Mouse (Mus musculus) C2C12 (cell line): Measurements from ENCODE around the gene Ptges3l. TPM values are rescaled to one million over a fixed set of nuclear protein-coding genes. Genes with fewer than 3 reads are reported as not detected.
"Not testable (repeated sequence)": the region's sequence is repeated elsewhere in the genome, so short reads cannot be mapped to it uniquely, and the experiment has no call there.

Experiments
- H3K27me3 ChIP-seq: one replicate; pipeline ENCODE4 v1.6.1; 2011; ENCODE audit not compliant: control insufficient read depth, insufficient read depth, insufficient read length
- H3K36me3 ChIP-seq: one replicate; pipeline ENCODE4 v1.6.1; 2011; ENCODE audit not compliant: control insufficient read depth, insufficient read depth
- H3K4me3 ChIP-seq: one replicate; pipeline ENCODE4 v1.5.1; 2011; ENCODE audit warnings: mild to moderate bottlenecking, control low read depth; ENCODE audit not compliant: poor library complexity, insufficient read depth, severe bottlenecking
- H3K79me2 ChIP-seq: one replicate; pipeline ENCODE4 v1.6.1; 2011; ENCODE audit not compliant: control insufficient read depth, insufficient read depth
- H3K79me3 ChIP-seq: one replicate; pipeline ENCODE4 v1.6.1; 2011; ENCODE audit warnings: low read depth, control low read depth
- H3ac ChIP-seq: one replicate; pipeline ENCODE3; 2011; ENCODE audit warnings: low read depth; ENCODE audit not compliant: control insufficient read depth, insufficient read length
- CEBPB ChIP-seq: IDR thresholded peaks from one replicate; pipeline ENCODE4 v1.6.1; 2011; ENCODE audit warnings: low read depth, mild to moderate bottlenecking, control low read depth, moderate library complexity
- CTCF ChIP-seq: IDR thresholded peaks from one replicate; pipeline ENCODE4 v1.5.1; 2011; ENCODE audit not compliant: control insufficient read depth, insufficient read depth, insufficient read length
- FOSL1 ChIP-seq: IDR thresholded peaks from one replicate; pipeline ENCODE4 v1.8.0; 2011; ENCODE audit warnings: mild to moderate bottlenecking, low read length; ENCODE audit not compliant: poor library complexity, insufficient read depth, severe bottlenecking
- MAX ChIP-seq: IDR thresholded peaks from one replicate; pipeline ENCODE4 v1.6.1; 2011; ENCODE audit warnings: mild to moderate bottlenecking, control low read depth
- MYOD1 ChIP-seq: IDR thresholded peaks from one replicate; pipeline ENCODE4 v1.6.1; 2011; ENCODE audit warnings: low read depth; ENCODE audit not compliant: control insufficient read depth, insufficient read length
- MYOG ChIP-seq: IDR thresholded peaks from one replicate; pipeline ENCODE4 v1.6.1; 2011; ENCODE audit not compliant: control insufficient read depth, insufficient read length; ENCODE audit errors: extremely low read depth
- USF1 ChIP-seq: IDR thresholded peaks from one replicate; pipeline ENCODE4 v1.6.1; 2011; ENCODE audit warnings: low read depth, mild to moderate bottlenecking, control low read depth, moderate library complexity
- polyA plus RNA-seq: library from polyadenylated mRNA; unstranded; fragments of >200 nt; fragmentation: generic; extraction: Trizol; gene quantifications from one replicate; pipeline ENCODE4 v1.2.1, GENCODE M21; 2012; ENCODE audit warnings: missing spikeins

Gene Ptges3l
- polyA plus RNA-seq, 1 experiment, result 19.2 TPM

DNA sequence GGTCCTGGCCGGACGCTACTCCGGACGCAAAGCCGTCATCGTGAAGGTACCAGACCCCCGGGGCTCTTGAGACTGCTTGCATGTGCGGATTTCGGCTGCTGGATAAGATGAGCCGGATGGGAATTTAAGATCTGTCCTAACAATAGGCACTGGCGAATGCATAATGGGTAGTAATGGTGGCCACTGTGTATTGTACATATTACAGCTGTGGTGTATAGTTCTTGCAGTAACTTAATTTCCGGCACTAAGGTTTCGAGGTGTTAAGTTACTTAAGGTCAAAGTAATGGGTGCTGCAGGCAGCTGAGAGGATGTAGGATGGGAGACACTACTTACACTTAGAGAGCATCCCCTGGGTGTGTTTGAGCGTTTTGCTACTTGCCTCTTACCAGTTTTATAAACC, 17.6 kb upstream of the Ptges3l start:
- Histone ChIP-seq H3ac (peak overlapping the region; percentile 86), H3K4me3 (peak overlapping the region; percentile 95), H3K79me2 (peaks cover 34% of the 10 kb centered on the region), H3K36me3 (peaks cover 37% of the 10 kb centered on the region), H3K79me3 (peaks cover 29% of the 10 kb centered on the region), H3K27me3 (no peaks in the 10 kb centered on the region)
- TF ChIP-seq MYOG (no peak), MAX (no peak), CTCF (no peak), MYOD1 (no peak), USF1 (no peak), FOSL1 (no peak), CEBPB (no peak)

DNA sequence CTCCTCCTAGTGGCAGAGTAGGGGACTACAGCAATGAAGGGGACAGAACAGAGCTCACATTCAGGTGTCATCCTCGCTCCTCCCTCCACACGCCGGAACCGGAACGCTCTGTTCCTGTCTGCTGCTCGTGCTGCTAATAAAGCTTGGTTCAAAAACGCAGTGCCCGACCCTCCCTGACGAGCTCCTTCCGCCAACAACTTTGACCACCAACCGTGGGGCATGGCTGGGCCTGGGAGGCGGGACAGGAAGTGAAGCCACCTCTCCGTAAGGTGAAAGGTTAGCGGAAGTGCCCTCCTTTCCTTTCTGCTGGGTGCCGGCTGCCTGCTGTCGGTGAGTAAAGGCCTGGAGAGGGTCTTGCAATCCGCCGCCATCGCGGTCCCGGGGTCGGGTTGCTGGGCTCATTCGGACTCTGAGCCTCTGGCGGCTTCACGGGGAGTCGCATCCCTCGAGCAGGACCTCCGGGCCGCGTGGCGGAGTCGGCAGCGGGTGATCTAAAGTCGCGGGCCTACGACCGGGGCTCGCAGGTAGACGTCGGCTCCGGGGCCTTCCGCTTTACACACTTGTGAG, 17.1 kb upstream of the Ptges3l start, which contains the start of gene Rpl27:
Rpl27 (plus strand) TSS at position 172 of the 567 bp plus-strand sequence.
- TF ChIP-seq MAX, result peak; percentile 56
- no peak for TF ChIP-seq CEBPB
- TF ChIP-seq USF1, result peak; percentile 30
- peak; percentile 15 for TF ChIP-seq FOSL1
- peak; percentile 60 for TF ChIP-seq CTCF
- Histone ChIP-seq H3ac (peak within 1 kb of the TSS; percentile 86), H3K4me3 (peak within 1 kb of the TSS; percentile 95), H3K36me3 (peaks cover 37% of the 10 kb centered on the region), H3K79me2 (peaks cover 34% of the 10 kb centered on the region), H3K79me3 (peaks cover 29% of the 10 kb centered on the region), H3K27me3 (no peaks in the 10 kb centered on the region)

DNA sequence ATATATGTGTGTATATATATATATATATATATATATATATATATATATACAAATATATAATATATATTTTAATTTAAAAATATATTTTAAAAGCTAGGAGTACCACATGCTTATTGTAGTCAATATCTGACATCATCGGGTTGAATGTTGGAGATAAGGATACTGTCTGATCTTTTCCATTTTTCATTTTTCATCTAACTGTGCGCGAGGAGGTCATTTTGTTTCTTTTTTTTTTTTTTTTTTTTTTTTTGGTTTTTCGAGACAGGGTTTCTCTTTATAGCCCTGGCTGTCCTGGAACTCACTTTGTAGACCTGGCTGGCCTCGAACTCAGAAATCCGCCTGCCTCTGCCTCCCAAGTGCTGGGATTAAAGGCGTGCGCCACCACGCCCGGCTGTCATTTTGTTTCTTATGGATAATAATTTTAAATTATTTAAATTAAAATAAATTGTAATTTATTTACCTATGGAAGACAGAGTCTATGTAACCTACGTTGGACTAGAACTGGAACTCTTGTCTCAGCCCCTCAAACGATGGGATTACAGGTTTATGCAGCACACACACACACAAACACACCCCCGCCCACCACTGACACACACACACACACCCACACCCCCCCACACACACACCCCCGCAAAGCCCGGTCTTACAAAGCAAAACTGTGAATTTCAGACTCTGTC, 16.5 kb upstream of the Ptges3l start:
- not testable (repeated sequence) for H3ac ChIP-seq, H3K27me3 ChIP-seq
- H3K4me3 ChIP-seq, result peak overlapping the region; percentile 21
- H3K79me2 ChIP-seq, result peaks cover 34% of the 10 kb centered on the region
- peaks cover 37% of the 10 kb centered on the region for H3K36me3 ChIP-seq
- H3K79me3 ChIP-seq, result peaks cover 29% of the 10 kb centered on the region

DNA sequence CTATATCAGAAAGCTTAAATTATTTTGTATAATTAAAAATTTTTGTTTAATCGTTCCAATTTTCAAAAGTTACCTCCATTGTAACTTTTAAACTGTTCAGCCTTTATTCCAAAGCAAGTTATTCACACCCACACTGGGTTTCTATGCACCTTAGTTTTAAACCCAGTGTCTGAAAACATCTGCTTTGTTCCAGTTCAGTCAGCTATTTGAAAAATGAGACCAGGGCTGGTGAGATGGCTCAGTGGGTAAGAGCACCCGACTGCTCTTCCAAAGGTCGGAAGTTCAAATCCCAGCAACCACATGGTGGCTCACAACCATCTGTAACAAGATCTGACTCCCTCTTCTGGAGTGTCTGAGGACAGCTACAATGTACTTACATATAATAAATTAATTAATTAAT, 12.9 kb upstream of the Ptges3l start:
- not testable (repeated sequence) for H3K4me3 ChIP-seq, H3K27me3 ChIP-seq, H3K79me3 ChIP-seq, H3ac ChIP-seq, H3K79me2 ChIP-seq
- H3K36me3 ChIP-seq, result peaks cover 34% of the 10 kb centered on the region

DNA sequence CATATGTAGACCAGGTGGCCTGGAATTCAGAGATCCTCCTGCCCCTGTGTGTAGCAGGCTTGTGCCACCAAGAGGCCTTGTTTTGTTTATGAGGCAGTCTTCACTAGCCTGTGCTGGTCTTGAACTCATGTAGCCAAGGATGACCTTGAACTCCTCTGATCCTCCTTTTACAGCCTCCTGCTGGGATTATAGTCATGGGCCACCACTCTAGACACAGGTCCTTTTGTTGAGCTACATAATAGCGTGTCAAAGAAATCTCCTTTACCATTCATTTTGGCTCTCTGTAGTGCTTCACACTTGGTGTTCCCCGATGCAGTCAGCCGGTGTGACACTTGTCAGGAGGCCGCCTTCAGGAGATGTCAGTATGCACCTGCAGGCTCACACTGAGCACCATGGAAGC, 11.8 kb upstream of the Ptges3l start:
- TF ChIP-seq USF1 (no peak), CEBPB (no peak), MYOG (no peak), MYOD1 (no peak), CTCF (no peak)
- Histone ChIP-seq H3K79me2 (no peaks in the 10 kb centered on the region), H3ac (no peak overlapping the region), H3K79me3 (no peaks in the 10 kb centered on the region), H3K36me3 (peaks cover 38% of the 10 kb centered on the region), H3K27me3 (no peaks in the 10 kb centered on the region), H3K4me3 (no peak overlapping the region)

DNA sequence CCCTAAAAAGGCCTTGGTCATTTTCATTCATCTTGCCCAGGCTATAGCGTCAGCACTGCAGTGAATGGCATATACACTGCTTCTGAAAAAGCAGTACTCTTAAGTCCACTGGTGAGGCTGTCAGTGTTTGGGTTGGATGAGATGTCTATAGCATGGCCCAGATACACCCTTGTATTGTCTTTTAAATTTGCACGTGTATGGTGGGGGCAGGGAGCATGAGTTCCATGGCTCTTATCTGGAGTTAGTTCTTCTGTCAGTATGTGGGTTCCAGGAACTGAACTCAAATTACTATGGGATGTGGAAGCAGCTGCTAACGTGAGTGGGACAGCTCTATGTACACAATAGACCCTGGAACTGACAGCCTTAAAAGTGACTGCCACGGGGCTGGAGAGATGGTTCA, 10.7 kb upstream of the Ptges3l start:
- Histone ChIP-seq H3K4me3 (no peak overlapping the region), H3K79me2 (no peaks in the 10 kb centered on the region), H3K27me3 (no peaks in the 10 kb centered on the region), H3K36me3 (peaks cover 49% of the 10 kb centered on the region), H3ac (no peak overlapping the region), H3K79me3 (no peaks in the 10 kb centered on the region)
- TF ChIP-seq MAX, result no peak
- no peak for TF ChIP-seq CEBPB
- no peak for TF ChIP-seq FOSL1
